Mouse (Mus musculus) embryo, embryonic 10.5 days (tissue): ENCODE data around the gene Sh3gl1.

Experiments used
- DNase-seq: peaks from one replicate; pipeline ENCODE4 v3.0.0-alpha.2; 2015; ENCODE audit warnings: low spot score

The Sh3gl1 gene

DNA sequence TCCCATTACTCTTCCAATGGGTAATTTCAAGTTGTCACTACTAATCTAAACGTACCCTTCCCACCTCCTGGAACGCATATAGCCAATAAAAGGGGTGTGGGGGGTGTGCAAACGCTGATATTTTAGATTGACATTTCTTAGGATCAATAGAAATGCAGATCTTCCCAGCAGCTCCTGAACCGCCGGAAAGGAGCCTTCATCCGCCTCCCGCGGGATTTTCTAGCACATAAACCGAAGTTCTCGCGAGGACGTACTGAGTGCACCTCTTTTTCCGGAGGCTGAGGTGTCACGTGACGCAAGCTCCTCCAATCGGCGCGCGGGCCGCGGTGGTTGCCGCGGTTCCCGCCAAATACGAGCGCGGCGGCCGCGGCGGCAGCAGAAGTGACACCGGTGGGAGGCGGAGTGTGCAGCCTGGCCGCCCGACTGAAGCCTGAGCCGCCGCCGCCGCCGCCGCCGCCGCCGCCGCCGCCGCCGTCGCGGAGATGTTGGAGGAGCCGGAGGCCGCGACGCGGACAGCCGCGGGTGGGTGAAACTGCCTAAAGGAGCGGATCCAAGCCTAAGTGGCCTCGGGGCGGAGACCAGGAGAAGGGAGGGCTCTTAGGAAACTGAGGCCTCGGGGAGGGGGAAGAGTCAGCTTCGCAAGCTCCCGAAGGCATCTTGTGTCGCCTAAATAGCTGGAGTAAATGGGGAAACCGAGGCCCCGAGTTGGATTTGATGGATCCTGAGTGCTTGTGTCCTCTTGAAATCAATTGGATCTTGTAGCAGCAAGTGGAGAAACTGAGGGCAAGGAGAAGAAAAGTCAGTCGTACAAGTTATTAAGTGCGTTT, 3.8 kb upstream of the Sh3gl1 start, which contains the start of gene Chaf1a:
Gene Chaf1a, plus strand, starts transcription at position 410 of the 827 bp plus-strand sequence.
- DNase-seq, result peak; percentile 100

DNA sequence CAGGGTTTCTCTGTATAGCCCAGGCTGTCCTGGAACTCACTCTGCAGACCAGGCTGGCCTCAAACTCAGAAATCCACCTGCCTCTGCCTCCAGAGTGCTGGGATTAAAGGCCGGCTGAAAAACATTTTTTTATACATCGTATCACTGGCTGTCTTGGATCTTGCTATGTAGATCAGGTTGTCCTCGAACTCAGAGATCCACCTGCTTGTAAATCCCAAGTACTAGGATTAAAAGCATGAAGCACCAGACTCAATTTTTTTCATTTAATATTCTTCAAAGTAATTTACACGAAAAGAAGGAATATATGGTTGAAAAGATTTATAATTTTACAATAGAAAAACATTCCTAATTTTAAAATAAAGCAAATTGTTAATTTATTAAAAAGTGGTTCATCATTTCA, 2.9 kb upstream of the Sh3gl1 start:
- no peak for DNase-seq

DNA sequence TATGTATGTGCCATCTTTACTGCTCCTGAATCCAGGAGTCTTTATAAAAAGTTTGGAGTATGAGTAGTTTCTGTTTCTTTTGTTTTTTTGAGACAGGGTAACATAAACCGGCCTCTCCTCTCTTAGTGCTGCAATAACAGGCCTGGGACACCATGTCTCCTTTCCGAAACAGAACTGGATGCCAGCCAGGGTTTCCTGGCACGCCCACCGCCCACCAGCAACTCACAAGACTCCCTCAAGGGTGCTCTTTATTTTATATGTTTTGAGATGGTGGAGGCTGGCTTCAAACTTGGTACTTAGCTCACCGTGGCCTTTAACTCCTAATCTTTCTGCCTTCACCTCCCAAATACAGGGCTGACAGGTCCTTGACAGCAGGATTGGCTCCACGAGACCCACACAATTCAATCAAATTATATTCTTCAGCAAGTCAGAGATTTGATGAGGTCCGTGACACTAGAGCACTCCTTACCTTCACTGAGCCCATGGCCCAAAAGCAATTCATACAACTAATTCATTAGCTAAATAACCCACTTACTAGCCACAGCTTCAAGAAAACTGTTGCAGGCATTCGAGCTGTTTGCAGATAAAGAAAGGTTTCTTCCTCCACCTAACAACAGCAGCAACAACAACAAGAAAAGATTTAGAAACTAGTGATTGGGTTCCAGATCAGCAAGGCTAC, 2.3 kb upstream of the Sh3gl1 start:
- DNase-seq, result no peak

DNA sequence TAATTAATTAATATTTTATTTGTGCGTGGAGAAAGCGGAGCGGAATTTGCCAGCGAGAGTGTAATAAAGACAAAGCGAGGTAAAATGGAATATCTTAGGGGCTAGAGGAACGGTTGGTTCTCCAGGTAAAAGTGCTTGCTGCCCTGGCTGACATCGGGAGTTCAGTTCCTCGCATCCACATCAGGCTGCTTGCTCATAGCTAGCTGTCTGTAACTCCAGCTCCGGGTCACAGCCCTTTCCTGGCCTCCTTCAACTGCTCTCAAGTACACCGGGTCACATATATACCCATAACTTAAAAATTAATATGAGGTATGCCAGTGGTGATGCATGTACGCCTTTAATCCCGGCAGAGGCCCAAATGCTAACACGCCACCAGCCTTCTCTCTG, 459 bp upstream of the Sh3gl1 start:
- no peak for DNase-seq

DNA sequence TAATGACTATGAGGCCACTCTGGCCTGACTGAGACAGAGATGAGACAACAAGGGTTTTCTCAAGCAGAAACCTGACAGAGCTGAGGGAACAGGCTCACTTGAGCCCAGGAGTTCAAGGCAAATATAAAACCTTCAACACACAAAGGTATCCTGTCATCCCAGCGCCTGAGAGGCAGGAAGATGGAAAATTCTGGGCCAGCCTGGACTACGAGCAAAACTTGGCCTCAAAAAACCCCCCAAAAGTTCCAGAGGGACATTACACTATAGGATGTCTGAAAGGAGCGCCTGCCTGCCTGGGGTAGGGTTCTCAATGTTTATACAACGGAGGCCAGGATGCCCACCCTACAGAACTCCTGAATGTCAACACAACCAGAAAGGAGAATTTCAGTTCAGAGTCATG, 1.2 kb downstream of the Sh3gl1 start:
- DNase-seq, result no peak

DNA sequence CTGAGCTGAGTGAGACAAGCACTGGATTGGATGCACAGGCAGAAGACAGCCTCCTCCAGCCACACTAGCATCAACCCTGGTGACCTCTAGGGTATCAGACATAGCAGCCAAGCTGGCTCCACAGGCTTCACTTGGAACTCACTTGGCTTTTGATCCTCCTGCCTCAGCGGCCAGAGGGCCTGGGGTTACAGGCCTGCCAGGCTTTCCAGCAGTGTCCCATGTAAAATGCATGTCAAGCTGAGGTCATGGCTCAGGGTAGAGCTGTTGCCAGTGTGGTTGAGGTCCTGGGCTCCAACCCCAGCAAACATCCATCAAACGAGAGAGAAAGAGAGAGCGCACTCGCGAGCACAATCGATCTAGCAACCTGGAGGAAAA, 1.7 kb downstream of the Sh3gl1 start:
- no peak for DNase-seq

DNA sequence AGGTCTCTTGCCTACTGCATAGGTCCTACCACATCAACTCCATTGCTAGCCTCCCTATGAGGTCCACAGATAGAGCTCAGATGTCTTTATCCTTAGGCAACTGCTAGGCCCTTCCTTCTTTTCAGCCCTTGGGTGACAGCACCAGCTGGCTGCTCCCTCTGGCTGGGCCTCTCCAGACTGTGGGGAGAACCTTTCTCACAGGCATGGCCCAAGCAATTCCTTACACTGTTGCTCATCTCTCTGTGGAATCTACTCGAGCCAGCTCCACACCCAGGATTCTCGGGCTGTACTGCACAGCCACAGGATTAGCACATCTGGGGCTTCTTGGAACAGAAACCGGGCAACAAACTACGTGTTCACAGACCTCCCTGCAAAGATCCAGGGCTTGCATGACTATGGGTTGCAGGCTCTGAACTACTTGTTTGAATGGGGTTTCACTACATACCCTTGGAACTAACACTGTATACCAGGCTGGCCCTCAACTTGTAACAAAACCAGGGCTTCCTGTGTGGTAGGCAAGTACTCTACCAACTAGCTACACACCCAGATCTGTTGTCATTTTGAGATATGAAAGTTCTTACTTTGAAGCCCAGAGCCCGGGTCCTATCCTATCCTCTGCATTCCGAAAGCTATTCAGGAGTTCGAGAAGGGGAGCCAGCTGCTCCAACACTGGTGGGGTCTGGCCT, 2.3 kb downstream of the Sh3gl1 start:
- no peak for DNase-seq

DNA sequence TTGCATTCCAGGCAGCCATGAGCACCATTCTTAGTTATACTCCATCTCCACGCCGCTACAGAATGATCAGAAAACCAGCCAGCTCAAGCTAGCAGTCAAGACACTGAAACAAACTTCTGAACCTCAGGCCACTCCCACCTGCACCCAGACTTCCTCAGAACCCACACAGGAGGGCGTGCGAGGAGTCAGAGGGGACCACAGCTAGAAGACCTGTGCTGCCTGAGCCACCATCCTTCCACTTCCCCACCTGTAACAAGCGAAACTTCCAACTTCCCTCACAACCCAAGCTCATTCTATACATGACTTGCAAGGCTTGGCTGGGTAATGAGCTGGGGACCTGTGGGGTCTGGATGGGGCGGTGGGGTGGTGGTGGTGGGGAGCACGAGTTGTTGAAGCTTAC, 3.6 kb downstream of the Sh3gl1 start:
- DNase-seq, result no peak

DNA sequence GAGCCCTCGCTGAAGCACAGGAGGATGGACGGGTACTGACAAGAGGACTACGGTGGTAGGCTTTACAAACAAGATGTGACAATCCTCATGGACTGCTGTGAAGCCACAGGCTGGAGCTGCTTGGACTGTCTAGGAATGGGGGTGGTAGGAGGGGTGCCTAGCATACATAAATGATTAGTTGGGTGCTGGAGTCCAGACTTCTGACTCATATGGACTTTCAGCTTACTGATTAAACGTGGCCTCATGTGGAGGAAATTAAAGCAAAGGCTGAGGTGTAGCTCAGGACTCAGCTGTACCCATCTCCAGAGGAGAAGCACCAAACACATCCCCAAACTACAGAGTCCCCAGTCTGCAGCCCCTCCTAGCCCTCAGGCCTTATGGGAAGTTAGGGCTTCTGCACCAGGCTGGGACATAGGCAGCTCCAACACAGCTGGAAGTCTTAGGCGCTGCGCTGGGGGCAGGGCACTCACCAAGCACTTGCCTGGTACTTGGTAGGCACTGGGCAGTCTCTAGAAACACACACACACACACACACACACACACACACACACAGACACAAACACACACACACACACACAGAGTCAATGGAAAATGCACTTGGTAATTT, 4.2 kb downstream of the Sh3gl1 start:
- DNase-seq, result no peak

DNA sequence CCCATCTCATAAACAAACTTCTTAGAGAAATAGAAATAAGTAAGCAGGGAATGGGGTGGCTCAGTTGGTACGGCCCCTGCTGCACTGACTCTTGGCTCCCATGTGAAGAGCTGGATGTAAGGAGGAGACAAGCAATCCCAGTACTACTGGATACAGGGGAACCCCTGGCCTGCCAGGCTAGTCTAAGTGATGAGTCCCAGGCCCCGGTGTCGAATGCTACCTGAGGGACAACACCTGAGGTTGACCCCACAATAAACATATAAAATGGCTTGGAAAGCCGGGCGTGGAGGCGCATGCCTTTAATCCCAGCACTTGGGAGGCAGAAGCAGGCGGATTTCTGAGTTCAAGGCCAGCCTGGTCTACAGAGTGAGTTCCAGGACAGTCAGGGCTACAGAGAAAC, 5.0 kb downstream of the Sh3gl1 start:
- DNase-seq, result no peak

DNA sequence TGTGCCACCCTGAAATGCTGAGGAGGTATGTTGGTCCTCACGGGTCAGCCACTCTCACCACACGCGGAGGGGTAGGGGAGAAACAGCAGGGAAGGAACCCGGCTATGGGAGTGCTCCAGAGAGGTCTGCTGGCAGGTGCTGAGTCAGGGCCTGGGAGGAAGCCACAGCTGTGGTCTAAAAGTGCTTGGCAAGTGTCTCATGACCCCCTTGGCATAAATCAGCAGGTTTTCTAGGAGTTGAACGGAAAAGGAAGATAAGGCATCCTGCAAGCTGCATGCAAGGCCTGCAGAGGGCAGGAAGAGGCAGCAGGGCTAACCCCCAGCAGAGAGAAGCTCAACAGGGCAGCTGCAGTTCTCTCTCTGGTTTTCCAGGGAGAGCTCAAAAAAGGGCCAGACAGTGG, 5.5 kb downstream of the Sh3gl1 start:
- no peak for DNase-seq

DNA sequence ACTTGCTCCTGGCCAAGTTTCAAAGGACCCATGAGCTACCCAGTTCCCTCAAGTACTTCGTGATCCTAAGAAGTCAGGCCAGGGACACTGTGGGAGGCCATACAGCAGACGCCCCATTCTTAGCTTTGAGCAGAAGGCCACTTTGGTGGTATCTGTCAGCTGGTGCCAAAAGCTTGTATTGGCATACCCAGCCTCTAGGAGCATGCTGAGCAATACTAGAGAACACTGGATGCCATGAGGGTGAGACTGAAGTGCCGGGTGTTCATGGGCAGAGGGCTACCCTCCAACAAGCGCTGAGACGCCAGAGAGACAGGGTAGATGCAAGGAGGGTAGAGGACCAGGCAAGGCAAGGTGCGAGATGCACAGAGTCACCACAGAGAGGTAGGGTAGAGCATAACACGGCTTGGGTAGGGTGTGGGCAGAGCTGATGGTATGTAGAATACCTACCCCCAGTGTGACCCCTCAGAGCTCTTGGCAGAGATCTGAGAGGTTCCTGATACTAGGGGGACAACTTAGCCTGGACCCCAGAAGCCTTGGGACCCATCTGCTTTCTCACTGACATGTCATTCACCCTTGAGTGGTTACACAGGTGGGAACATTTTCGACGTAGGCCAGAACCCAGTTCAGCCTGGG, 6.1 kb downstream of the Sh3gl1 start:
- no peak for DNase-seq

DNA sequence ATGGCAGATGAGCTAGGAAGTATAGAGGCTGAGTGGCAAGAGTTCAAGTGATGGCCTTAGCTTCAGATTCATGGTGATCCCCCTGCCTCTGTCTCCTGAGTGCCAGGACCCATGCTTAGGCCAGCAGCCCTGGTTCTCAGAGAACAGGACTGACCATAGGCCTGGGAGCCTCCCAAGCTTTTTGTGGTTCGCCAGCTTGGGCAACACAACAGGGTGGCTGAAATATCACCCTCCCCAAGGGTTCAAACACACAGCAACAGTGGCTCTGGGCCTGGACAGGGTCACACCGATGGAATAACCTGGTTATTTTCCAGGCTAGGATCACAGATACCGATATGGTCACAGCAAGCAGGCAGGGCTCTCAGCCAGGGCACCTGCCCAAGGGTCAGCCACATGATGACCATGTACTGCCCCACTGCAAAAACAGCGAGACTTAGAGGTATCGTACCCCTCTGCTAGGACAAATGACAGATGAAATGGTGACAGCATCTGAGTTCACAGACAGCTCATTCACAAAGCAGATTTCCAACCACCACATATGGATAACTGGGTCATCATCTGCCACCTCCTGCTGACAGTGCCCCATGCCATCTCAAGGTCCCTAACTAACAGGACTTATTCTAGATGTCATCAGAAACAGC, 8.5 kb downstream of the Sh3gl1 start:
- DNase-seq, result no peak

DNA sequence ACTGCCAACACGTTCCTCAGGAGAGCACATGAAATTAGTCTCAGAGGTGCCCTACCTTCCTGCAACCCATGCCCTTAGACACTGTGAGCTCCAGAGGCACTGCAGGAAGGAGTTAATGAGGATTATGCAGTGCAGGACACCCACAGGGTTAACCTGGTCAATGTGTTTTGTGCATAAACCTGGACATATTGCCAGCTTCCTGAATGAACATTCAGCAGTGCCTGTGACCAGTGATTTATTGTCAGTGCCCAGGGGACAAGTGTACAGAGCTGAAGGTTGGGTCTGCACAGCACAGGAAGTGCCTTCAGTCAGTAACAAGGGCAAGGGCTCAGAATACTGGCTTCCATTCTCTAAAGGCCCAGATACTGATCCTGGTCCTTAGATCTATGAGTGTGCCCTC, 9.6 kb downstream of the Sh3gl1 start:
- no peak for DNase-seq

DNA sequence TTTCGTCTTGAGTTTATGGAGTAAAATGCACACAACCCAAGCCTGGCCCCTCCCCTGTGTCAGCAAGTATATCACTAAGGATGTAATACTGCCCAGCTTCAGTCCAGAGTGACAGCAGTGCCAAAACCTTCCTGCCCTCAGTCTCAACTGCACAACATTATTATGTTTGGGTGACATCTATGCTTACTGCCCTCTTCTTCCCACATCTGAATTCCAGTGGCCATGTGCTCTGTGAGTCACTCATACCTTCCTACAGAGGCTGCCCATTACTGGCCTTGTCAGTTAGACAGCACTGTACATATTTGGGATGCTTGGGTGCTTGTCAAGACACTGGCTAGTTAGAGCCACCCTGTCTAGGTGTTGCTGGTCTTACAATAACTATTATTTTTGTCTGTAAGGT, 10.1 kb downstream of the Sh3gl1 start:
- no peak for DNase-seq

DNA sequence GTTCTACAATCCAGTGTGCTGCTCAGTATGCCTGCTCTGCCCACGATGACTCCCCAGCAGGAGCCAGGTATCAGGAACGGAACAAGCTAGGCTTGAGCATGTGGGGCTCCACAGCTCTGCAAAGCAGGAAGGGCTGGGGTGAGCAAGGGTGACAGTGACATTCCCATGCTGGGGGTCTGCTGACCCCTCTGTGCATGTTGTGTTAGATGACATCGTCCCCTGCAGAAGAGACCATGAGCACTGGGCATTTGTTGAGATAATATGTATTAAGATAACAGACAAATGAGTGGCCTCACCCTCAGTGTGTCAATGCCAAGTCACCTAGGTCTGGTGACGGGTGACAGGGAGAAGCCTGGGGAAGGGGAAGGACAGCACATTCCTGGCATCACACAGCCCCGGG, 11.5 kb downstream of the Sh3gl1 start:
- no peak for DNase-seq

DNA sequence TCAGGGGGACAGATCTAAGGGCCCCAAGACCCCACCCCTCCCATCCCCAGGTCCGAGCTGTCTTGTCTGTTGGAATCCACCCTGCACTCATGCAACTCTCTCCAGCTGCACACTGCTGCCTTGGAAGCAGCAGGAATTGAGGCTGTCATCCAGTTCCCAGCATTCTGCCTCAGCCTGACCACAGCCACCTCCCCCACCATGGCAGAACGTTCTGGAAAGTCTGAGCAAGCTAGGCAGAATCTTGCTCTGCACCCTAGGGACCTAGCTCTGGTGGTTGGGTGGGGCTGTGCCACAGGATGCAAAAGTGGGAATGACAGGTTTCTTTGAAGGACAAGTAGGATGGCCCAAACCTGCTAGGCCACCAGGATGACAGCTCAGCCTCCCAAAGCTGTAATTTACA, 12.0 kb downstream of the Sh3gl1 start:
- DNase-seq, result no peak

DNA sequence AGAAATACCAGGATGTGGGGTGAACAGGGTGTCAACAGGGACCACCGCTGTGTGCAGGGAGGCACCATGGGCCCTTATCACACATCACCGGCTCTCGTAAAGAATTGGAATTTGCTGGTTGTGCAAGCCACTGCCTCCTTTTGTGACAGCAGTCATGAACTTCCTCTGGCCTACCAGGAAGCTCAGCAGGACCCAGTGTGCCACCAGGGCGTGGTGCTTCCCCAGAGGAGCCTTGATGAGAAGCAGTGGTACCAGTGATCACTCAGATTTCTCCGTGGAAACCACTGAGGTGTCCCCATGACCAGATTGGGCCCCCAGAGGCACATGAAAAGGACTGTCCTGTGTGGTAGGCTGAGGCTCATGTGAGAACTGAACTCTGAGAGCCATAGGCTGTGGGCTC, 13.0 kb downstream of the Sh3gl1 start:
- no peak for DNase-seq

DNA sequence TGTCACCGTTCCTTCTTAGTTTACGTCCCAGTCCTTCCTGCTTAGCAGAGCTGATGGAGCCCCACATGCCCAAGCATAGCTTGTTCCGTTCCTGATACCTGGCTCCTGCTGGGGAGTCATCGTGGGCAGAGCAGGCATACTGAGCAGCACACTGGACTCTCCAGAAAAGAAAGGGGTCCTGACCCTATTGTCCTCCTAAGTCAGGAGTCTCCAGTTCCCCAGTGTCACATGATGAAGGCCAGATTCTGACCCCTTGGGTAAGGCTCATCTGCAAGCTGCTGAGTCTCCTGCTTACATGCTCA, 13.5 kb downstream of the Sh3gl1 start:
- DNase-seq, result no peak

DNA sequence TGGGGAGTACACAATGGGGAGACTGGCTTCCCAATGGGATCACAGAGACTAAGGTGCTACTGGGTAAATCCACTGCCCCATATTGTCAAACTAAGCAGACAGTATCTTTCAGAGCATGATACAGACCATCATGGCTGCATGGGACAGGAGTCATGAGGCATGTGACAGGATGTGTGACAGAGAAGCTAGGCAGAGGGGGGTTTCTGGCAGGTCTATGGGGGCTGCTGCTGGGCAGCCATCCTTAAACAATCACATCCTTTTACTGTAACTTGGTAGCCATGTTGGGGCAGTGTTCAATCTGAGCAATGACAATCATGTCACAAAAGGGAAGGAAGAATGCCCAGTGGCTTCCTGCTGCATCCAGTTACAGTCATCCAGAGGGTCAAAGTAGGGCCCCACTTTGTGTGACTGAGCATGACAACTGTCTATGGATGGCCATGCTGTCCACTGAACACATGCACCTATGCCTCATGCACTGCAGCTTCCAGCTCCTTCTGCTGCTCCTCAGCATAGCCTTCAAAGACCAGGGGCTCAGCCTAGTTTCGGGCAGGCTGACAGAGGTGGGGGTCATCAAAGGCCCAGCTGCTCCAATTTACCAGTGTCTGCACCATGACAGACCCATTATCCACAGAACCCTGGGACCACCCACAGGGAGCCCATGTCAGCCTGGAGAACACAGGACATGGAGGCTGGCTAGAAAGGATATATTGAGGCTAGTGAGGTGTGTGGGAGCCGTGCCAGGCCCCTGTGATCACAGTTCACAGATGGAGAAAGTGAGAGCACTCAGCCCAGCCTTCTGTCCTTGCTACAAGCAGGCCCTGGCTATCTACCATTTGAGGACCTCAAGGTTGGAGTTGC, 14.1 kb downstream of the Sh3gl1 start:
- no peak for DNase-seq
